Mouse (Mus musculus) ES-E14 (cell line): ENCODE data around the gene Fgf11. TPM values are rescaled to one million over a fixed set of nuclear protein-coding genes. Genes with fewer than 3 reads are reported as not detected.

Source experiments
- DNase-seq: peaks from one replicate; pipeline ENCODE4 v3.0.0-alpha.2; 2013; ENCODE audit warnings: low read depth, low spot score
- H3K27ac ChIP-seq: 2 replicates; pipeline ENCODE4 v1.5.1; 2012; ENCODE audit warnings: low read depth, mild to moderate bottlenecking, low read length, moderate library complexity, mixed read lengths; ENCODE audit not compliant: poor library complexity, insufficient read depth, severe bottlenecking
- H3K36me3 ChIP-seq: 2 replicates; pipeline ENCODE4 v1.6.1; 2012; ENCODE audit warnings: mild to moderate bottlenecking, low read length, moderate library complexity, mixed read lengths; ENCODE audit not compliant: control insufficient read depth, poor library complexity, insufficient read depth, severe bottlenecking
- H3K4me1 ChIP-seq, 2 experiments: fragments of 150-350 bp in 1 of 2; sonication (generic) in 1 of 2; 2 replicates each; pipeline ENCODE4 v1.6.1; 2012; ENCODE audit warnings: low read length in 2 of 2, mild to moderate bottlenecking in 1 of 2, mixed read lengths in 1 of 2; ENCODE audit not compliant: control insufficient read depth in 2 of 2, insufficient read depth in 2 of 2, poor library complexity in 1 of 2
- H3K4me3 ChIP-seq, 2 experiments: fragments of 150-350 bp in 1 of 2; sonication (generic) in 1 of 2; 2 replicates each; pipeline ENCODE4 v1.5.1; 2012; ENCODE audit warnings: low read length in 2 of 2, low read depth in 1 of 2, mild to moderate bottlenecking in 1 of 2, mixed read lengths in 1 of 2; ENCODE audit not compliant: insufficient read depth in 1 of 2, poor library complexity in 1 of 2, severe bottlenecking in 1 of 2
- H3K9ac ChIP-seq: 2 replicates; pipeline ENCODE4 v1.6.1; 2012; ENCODE audit warnings: low read depth, mild to moderate bottlenecking, low read length, mixed read lengths; ENCODE audit not compliant: poor library complexity, insufficient read depth, severe bottlenecking
- H3K9me3 ChIP-seq: fragments of 150-350 bp; sonication (generic); 2 replicates; pipeline ENCODE4 v1.6.1; 2012; ENCODE audit warnings: low read depth, mild to moderate bottlenecking, low read length; ENCODE audit not compliant: control insufficient read depth, insufficient read depth
- CHD2 ChIP-seq: IDR thresholded peaks from 2 replicates; pipeline ENCODE4 v1.6.1; 2014; ENCODE audit warnings: mild to moderate bottlenecking, low read depth, low read length, inconsistent platforms
- HCFC1 ChIP-seq: IDR thresholded peaks from 2 replicates; pipeline ENCODE4 v1.6.1; 2012; ENCODE audit warnings: low read length, inconsistent platforms, borderline replicate concordance; ENCODE audit not compliant: insufficient read depth
- MAFK ChIP-seq: IDR thresholded peaks from 2 replicates; pipeline ENCODE4 v1.6.1; 2014; ENCODE audit warnings: mild to moderate bottlenecking, low read depth, low read length, inconsistent platforms; ENCODE audit not compliant: insufficient read depth
- ZC3H11A ChIP-seq: IDR thresholded peaks from 2 replicates; pipeline ENCODE4 v1.6.1; 2012; ENCODE audit warnings: low read depth, mild to moderate bottlenecking, inconsistent platforms, low read length, borderline replicate concordance
- ZNF384 ChIP-seq: IDR thresholded peaks from 2 replicates; pipeline ENCODE4 v1.6.1; 2012; ENCODE audit warnings: low read depth, low read length, inconsistent platforms
- in situ Hi-C, 2 experiments: fragments of 600-800 bp; cut with MboI; formaldehyde crosslinking; loops; one replicate each; pipeline ENCODE4 v1.15.1; 2025; ENCODE audit warnings: low sequenced_read_pairs in 2 of 2, inconsistent platforms in 1 of 2; ENCODE audit not compliant: unreplicated experiment in 2 of 2
- total RNA-seq: library from RNA; depleted of rRNA; stranded (reverse); fragments of 300-350 nt; gene quantifications from 2 replicates; pipeline ENCODE4 v1.2.3, GENCODE M21; 2012

The Fgf11 gene
- total RNA-seq, 1 experiment, result 0.31 TPM

DNA sequence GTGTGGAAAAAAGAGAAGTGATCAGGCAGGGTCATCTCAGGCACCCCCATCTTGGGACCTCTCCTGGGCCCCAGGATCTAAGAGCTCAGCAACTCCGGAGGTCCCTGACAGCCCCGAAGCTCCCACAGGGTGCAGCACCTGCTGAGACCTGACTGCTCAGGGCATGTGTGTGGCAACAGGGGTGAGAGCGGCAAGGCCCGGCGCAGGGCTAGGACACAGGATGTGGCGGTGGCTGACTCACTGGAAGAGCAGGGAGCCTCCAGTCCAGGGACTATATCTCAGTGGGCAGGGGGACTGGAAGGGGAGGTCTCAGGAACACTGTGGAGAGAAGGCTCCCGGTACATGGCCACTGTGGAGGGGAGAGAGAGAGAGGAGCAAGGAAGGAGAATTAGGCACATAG lies 3.7 kb downstream of the Fgf11 start:
- peaks cover 3 to 12% of the 10 kb centered on the region in 2 experiments for H3K4me1 ChIP-seq
- no peak overlapping the region for H3K4me3 ChIP-seq
- H3K9ac ChIP-seq, result no peak overlapping the region
- no peaks in the 10 kb centered on the region for H3K36me3 ChIP-seq
- in situ Hi-C loops, result no loop called here
- TF ChIP-seq CHD2 (no peak), ZC3H11A (no peak), MAFK (no peak), ZNF384 (no peak), HCFC1 (no peak)
- no peak for DNase-seq
- no peaks in the 10 kb centered on the region for H3K9me3 ChIP-seq
- no peak overlapping the region for H3K27ac ChIP-seq

- Histone ChIP-seq H3K4me1 (peaks cover 3 to 8% of the 10 kb centered on the region in 2 experiments; a peak in 2 of 4 replicates), H3K27ac (no peak overlapping the region), H3K9ac (no peak overlapping the region), H3K36me3 (no peaks in the 10 kb centered on the region), H3K9me3 (no peaks in the 10 kb centered on the region), H3K4me3 (peak overlapping the region; percentile 74 to 76)
- in situ Hi-C loops, result no loop called here
- DNase-seq, result no peak
- no peak for TF ChIP-seq ZNF384
- no peak for TF ChIP-seq MAFK
- TF ChIP-seq HCFC1, result no peak
- TF ChIP-seq CHD2, result no peak
- no peak for TF ChIP-seq ZC3H11A
Observed at GRCm38 (mm10) chr11:69795983-69796435, 5.6 kb downstream of the Fgf11 start.

- no peaks in the 10 kb centered on the region for H3K36me3 ChIP-seq
- peaks cover 3 to 8% of the 10 kb centered on the region in 2 experiments; a peak in 2 of 4 replicates for H3K4me1 ChIP-seq
- H3K9me3 ChIP-seq, result no peaks in the 10 kb centered on the region
- H3K27ac ChIP-seq, result no peak within 1 kb of the TSS
- in situ Hi-C loops, result no loop called here
- no peak for TF ChIP-seq MAFK
- TF ChIP-seq ZC3H11A, result no peak
- no peak for TF ChIP-seq CHD2
- TF ChIP-seq ZNF384, result no peak
- DNase-seq, result peak; percentile 92
- H3K9ac ChIP-seq, result peak within 1 kb of the TSS; percentile 68
- peak within 1 kb of the TSS; percentile 74 to 76 for H3K4me3 ChIP-seq
Observed at GRCm38 (mm10) chr11:69795168-69795982, 6.3 kb downstream of the Fgf11 start, which contains the start of gene Chrnb1. Gene Chrnb1, minus strand, starts transcription at chr11:69795943.

GRCm38 (mm10) chr11:69793429-69793828 lies 8.2 kb downstream of the Fgf11 start:
- TF ChIP-seq ZC3H11A (no peak), HCFC1 (no peak), CHD2 (no peak), ZNF384 (no peak), MAFK (no peak)
- H3K27ac ChIP-seq, result no peak overlapping the region
- no peak overlapping the region for H3K9ac ChIP-seq
- no peaks in the 10 kb centered on the region for H3K9me3 ChIP-seq
- no peak for DNase-seq
- H3K4me3 ChIP-seq, result no peak overlapping the region
- H3K4me1 ChIP-seq, result peaks cover 2 to 3% of the 10 kb centered on the region in 2 experiments; a peak in 3 of 4 replicates
- in situ Hi-C loops, result no loop called here
- H3K36me3 ChIP-seq, result no peaks in the 10 kb centered on the region
